Mouse (Mus musculus) yolk sac, embryonic 10.5 days (tissue): ENCODE measurements around the gene Dcst2.

ENCODE experiments used
- DNase-seq: peaks from one replicate; pipeline ENCODE4 v3.0.0-alpha.2; 2017; ENCODE audit warnings: low spot score

Gene Dcst2

GRCm38 (mm10) chr3:89332013-89332412 is 29.8 kb upstream of the Dcst2 start:
- DNase-seq: no peak

DNA sequence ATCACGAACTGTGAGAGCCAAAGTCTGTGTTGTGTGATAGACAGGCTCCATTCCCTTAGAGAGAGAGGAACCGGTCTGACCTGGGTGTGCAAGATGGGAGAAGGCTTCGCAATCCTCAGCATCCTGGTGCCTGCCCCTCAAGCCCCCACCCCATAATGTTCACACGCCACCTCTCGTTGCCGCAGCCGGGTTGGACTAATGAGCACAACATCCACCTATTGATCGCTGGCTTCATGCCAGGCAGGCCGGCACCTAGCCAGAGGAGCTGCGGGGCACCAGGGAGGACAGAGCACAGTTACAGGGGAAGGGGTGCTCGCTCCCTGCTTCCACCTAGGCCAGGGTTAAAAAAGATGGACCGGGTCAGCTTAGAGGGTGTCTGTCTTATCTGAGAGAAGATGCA is 29.3 kb upstream of the Dcst2 start:
- DNase-seq: no peak

GRCm38 (mm10) chr3:89333053-89333452 is 28.7 kb upstream of the Dcst2 start:
- DNase-seq: no peak

DNA sequence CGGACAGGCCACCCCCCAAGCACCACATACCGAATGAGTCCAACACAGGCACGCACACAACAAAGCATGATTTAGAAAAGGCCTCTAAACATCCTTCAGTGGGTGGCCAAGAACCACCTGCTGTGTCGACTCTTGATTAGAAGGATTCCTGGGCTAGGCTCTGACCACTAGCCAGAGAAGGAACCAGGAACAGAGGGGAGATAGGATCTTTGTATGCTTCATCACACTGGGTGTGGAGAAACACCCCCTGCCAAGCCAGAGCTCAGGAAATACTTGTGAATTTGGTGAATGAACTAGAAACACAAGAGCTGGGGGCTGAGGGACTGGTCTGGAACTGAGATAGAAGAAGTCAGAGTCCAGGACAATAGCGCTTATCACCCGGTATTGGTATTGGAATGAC is 25.2 kb upstream of the Dcst2 start:
- no peak for DNase-seq

DNA sequence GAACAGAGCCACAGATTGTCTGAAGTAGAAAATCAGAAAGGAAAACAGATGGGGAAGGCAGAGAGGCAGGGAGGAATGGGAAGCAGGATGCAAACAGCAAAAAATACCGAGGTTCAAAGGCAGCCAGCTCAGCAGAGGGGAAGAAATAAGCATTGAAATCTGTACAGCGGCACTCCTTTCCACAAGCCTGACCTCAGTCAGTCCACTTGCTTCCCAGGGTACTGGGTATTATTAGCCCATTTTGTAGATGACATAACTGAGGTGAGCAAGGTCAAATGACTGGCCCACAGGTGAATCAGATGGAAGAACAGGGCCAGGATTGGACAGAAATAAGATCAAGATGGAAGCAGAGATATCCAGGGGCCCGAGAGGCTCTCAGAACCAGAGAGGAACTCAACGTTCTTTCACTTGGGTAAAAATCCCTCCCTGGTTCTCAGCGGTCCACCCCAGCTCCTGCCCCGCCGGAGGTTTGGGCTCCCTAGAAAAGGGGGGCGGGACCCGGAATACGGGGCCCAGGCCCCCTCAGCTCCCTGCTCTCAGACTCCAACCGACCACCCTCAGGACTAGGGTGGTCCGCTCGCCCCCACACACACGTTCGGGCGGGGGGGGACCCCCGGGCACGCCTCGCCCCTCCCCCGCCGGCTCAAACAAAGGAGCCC is 24.6 kb upstream of the Dcst2 start:
- DNase-seq: no peak

GRCm38 (mm10) chr3:89337721-89338578 is 23.8 kb upstream of the Dcst2 start, which contains the start of gene Efna4:
Efna4 (minus strand) TSS chr3:89338028.
- peak; percentile 85 for DNase-seq

DNA sequence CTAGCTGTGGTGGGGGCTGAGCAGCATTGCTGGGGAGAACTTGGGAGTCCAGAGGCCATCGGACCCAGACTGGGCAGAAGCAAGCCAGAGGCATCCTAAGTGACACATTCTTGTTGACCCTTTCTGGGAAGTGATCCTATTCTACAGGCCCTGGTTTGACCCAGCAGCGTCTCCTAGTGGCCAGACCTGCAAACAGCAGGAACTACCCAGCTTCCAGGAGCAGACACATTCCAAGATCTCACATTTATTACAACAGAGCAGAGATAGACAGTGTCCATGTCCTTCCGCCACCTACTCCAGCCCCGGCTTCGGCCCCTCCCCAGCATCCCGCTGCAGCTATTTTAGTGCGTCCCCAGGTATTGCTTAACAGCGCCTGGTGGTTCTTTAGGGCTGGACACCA is 22.4 kb upstream of the Dcst2 start:
- no peak for DNase-seq

DNA sequence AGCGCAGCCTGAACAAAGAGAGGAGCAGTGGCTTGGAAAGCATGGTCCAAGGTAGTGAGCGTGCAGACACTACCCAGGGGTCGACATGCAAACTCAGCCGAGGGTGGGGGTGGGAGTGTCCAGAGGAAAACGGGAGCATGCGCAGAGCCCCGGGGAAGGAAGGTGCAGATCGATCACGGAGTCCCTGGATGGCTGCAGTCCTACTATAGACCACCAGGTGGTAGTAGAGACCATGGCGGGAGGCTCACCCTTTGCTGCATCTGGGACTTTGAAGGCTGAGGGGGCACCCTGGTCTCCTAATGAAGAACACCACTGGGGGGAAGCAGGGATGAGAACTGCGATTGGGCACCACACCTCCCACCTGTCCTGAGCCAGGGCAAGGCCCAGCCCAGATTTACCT is 21.3 kb upstream of the Dcst2 start:
- peak; percentile 67 for DNase-seq

- no peak for DNase-seq
These were observed 20.0 kb upstream of the Dcst2 start for GRCm38 (mm10) chr3:89341794-89342193.

- no peak for DNase-seq
These were observed 18.5 kb upstream of the Dcst2 start for GRCm38 (mm10) chr3:89343279-89343678.

DNA sequence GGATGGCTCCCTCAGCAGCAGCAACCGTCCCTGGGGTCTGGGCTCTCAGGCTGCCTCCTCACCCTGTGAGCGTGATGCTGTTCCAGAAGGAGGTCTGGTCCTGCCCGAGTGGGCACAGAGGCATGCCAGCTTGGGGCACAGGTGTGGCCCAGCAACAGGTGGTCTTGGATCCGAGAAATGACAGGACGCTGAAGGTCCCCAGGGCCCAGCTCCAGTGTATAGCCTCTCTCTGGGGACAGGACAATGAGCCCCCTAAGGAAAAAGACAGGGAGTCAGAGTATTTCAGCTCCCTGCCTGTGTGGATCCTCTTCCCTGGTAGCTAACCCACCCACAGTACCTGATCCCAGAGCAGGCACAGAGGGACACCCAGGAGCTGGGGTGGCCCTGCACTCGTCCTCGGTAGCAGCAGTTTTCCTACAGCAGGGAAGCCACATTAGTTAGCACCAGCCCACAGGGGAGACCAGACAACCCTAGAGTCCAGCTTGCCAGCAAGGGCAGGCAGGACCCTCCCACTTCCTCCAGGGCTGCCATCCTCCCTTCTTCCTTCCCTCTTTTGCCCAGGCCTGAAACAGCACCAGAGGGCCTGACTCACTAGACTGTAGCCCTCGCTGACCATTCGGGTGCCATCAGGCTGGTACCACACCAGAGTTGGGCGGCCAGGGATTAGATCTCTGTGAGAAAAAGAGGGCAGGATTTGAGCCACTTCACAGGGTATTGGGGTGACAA is 14.8 kb upstream of the Dcst2 start:
- no peak for DNase-seq

DNA sequence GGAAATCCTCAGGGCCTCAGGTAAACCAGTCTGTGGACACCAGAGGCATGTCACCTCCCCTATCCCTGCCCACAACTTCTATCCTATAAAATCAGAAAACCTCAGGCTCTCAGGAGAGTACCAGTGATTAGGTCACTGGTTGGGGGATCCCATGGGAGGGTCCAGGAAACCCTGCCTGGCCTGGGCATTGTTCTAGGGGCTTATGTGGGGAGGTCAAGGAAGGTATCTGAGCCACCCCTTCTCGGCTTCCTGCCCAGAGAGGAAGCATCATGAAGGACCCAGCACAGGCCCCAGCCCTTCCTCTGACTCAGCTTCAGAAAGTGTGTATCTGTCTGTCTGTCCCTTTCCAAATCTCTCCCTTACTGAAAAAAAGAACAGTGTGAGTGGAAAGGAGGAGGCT is 13.9 kb upstream of the Dcst2 start:
- no peak for DNase-seq

DNA sequence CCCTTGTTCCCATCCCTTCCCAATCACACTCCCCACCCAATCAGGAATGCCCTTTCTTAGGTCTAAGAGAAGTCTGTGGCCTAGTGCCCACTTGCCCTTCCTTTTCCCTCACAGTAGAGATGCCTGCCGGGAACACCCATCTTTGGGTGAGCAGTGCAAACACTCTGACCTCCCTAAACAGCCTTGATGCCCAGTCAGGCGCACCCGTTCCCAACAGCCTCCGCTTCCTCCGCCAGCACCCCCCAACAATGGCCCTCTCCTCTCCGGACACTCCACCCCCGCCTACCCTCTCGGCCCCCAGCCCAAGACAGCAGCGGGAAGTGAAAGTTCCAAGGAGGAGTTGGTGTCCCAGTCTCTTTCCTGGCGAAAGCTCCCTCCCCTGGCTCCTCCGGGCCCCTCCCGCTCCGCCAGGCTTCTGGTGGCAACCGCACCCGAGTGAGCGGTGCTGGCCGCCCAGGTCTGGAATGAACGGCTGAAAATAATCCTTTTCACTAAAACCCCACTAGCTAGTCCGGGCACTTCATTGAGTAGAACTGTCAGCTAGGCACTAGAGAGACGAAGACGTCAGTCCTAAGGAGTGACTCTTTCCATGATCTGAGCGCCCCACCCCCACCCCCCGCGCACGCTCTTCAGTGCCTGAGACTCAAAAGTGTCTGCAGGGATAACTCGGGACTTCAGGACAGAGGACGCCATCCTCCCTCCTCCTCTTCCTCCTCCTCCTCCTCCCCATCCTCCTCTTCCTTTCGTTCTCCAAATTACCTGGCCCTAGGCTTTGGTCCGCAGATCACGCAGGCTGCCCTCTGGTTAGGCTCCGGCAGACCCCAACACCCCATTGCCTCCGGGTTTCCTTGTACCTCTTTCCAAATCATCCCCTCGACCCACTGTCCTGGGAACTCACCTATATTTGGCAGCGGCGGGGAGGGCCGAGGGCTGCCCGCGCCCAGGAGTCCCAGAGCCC is 12.6 kb upstream of the Dcst2 start:
- DNase-seq: no peak

DNA sequence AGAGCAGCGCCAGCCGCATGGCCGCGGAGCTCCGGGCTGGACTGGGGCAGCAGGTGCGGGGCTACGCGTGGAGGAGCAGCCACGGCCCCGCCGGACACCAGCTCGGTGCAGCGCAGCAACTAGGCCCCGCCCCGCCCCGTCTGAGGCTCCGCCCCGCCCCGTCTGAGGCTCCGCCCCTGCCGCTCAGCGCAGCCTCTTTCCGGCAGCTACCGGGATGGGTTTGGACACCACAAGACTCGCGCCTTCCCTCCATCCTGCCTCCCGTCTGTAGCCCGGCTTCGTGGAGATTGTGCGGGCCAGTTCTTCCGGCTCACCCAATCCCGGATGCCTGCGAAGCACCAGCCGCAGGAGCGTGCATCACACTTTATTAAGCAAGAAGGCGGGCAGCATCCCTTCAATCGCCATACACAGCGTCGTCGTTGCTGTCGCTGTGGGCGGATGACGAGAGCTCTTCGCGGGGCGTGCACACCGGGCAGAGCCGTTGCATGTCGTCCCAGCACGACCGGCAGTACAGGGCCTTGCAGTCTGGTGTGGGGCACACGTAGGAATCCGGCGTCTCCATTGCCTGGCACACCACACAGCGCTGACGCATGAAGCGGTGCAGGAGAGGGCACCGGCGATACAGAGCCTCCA is 11.8 kb upstream of the Dcst2 start, which contains the start of gene Adam15:
TSS of gene Adam15 (minus strand) at position 128 of the 633 bp plus-strand sequence.
- DNase-seq: peak; percentile 88

GRCm38 (mm10) chr3:89351271-89351670 is 10.5 kb upstream of the Dcst2 start:
- DNase-seq: no peak

GRCm38 (mm10) chr3:89354816-89355511 is 6.8 kb upstream of the Dcst2 start:
- peak; percentile 73 for DNase-seq

GRCm38 (mm10) chr3:89355512-89355902 is 6.3 kb upstream of the Dcst2 start:
- no peak for DNase-seq

DNA sequence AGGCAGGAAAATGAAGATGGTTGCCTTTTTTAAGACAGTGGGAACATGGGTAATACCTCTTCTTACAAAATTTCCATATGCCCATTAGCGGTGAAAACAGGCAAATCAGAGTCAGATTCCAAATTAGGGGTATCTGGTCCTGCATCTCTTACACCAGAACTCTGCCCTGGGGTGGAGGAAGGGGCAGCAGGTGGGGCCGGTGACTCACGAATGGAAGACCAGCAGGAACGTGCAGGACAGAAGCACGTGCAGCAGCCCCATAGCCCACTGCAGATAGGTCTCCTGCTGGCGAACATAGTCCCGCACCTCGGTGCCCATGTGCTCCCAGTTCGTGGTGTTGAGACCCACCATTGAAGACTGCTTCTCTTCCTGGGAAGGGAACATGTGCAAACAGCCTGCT is 5.7 kb upstream of the Dcst2 start:
- DNase-seq: no peak

DNA sequence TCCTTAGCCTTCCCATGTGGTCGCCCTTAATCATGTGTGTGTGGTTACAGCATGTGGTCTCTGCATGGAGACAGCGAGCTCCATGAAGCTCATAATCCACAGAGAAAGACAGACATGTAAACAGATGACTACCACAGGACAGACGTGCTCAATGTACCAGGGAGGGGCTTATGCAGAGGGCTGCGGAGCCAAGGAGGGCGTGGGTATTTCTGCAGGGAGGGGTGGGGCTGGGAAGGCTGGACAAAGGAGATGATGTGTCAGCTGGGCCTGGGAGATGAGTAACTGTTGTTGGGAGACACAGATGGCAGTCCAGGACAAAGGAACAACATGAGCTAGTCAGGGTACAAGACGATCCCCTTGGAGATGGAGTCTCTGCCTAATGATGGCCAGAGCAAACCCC is 2.1 kb upstream of the Dcst2 start:
- DNase-seq: no peak

- DNase-seq: no peak
These were observed 1.5 kb upstream of the Dcst2 start for GRCm38 (mm10) chr3:89360237-89360636.
